Mouse (Mus musculus) MEL (cell line): ENCODE data around the gene Pck1. TPM values are rescaled to one million over a fixed set of nuclear protein-coding genes. Genes with fewer than 3 reads are reported as not detected.

Experiments used
- DNase-seq: peaks from one replicate; pipeline ENCODE4 v3.0.0; 2011; ENCODE audit warnings: low read depth, low spot score
- H3K27ac ChIP-seq: 2 replicates; pipeline ENCODE4 v1.5.1; 2012; ENCODE audit warnings: low read depth, mild to moderate bottlenecking, control low read depth, low read length, moderate library complexity; ENCODE audit not compliant: control insufficient read depth
- H3K27me3 ChIP-seq, 2 experiments: fragments of 150-350 bp in 1 of 2; sonication (generic) in 1 of 2; 2 replicates each; pipeline ENCODE4 v1.6.1; 2012; ENCODE audit warnings: low read length in 2 of 2, mild to moderate bottlenecking in 2 of 2, improper control_type of control experiment in 1 of 2, moderate library complexity in 1 of 2; ENCODE audit not compliant: insufficient read depth in 2 of 2, control insufficient read depth in 1 of 2
- H3K36me3 ChIP-seq, 2 experiments: 2 replicates each; pipeline ENCODE4 v1.6.1; 2012 to 2014; ENCODE audit warnings: low read length in 2 of 2, improper control_type of control experiment in 1 of 2, inconsistent platforms in 1 of 2, mild to moderate bottlenecking in 1 of 2; ENCODE audit not compliant: insufficient read depth in 2 of 2, control insufficient read depth in 1 of 2
- H3K4me1 ChIP-seq, 2 experiments: fragments of 150-350 bp in 1 of 2; sonication (generic) in 1 of 2; 2 replicates each; pipeline ENCODE4 v1.6.1; 2012; ENCODE audit warnings: low read length in 2 of 2, improper control_type of control experiment in 1 of 2, mild to moderate bottlenecking in 1 of 2; ENCODE audit not compliant: insufficient read depth in 2 of 2, control insufficient read depth in 1 of 2
- H3K4me3 ChIP-seq, 2 experiments: fragments of 150-350 bp in 1 of 2; sonication (generic) in 1 of 2; 2 replicates each; pipeline ENCODE4 v1.5.1; 2012; ENCODE audit warnings: low read depth in 2 of 2, low read length in 2 of 2, mild to moderate bottlenecking in 2 of 2, moderate library complexity in 2 of 2, control low read depth in 1 of 2, improper control_type of control experiment in 1 of 2; ENCODE audit not compliant: control insufficient read depth in 1 of 2, insufficient read depth in 1 of 2
- H3K79me2 ChIP-seq: 2 replicates; pipeline ENCODE4 v1.6.1; 2012; ENCODE audit warnings: mild to moderate bottlenecking, low read length, moderate library complexity; ENCODE audit not compliant: control insufficient read depth, poor library complexity, insufficient read depth
- H3K9ac ChIP-seq: 2 replicates; pipeline ENCODE4 v1.6.1; 2012; ENCODE audit warnings: low read depth, mild to moderate bottlenecking, control low read depth, low read length, moderate library complexity; ENCODE audit not compliant: control insufficient read depth, poor library complexity, severe bottlenecking
- H3K9me3 ChIP-seq: fragments of 150-350 bp; sonication (generic); replicated peaks from 2 replicates; pipeline ENCODE4 v1.6.1; 2012; ENCODE audit warnings: mild to moderate bottlenecking, low read length, improper control_type of control experiment, moderate library complexity; ENCODE audit not compliant: insufficient read depth
- CHD1 ChIP-seq: IDR thresholded peaks from 2 replicates; pipeline ENCODE4 v1.6.1; 2012; ENCODE audit warnings: low read depth, mild to moderate bottlenecking, inconsistent platforms, low read length, improper control_type of control experiment
- CHD2 ChIP-seq: IDR thresholded peaks from 2 replicates; pipeline ENCODE4 v1.6.1; 2011; ENCODE audit warnings: low read length, improper control_type of control experiment
- CTCF ChIP-seq, 3 experiments: IDR thresholded peaks in 2 of 3; conservative IDR thresholded peaks in 1 of 3; 2 replicates each; pipeline ENCODE4 v1.5.1; 2011 to 2012; ENCODE audit warnings: low read length in 3 of 3, low read depth in 2 of 3, mild to moderate bottlenecking in 2 of 3, improper control_type of control experiment in 1 of 3, inconsistent platforms in 1 of 3, mixed read lengths in 1 of 3, moderate library complexity in 1 of 3; ENCODE audit not compliant: control insufficient read depth in 1 of 3, insufficient read depth in 1 of 3, poor library complexity in 1 of 3, severe bottlenecking in 1 of 3
- E2F4 ChIP-seq: IDR thresholded peaks from 2 replicates; pipeline ENCODE4 v1.6.1; 2011; ENCODE audit warnings: low read depth, low read length, improper control_type of control experiment, borderline replicate concordance
- ELF1 ChIP-seq: IDR thresholded peaks from 2 replicates; pipeline ENCODE4 v1.6.1; 2014; ENCODE audit warnings: low read depth, mild to moderate bottlenecking, inconsistent platforms, low read length, improper control_type of control experiment, moderate library complexity
- EP300 ChIP-seq, 2 experiments: IDR thresholded peaks; 2 replicates each; pipeline ENCODE4 v1.6.1; 2011; ENCODE audit warnings: improper control_type of control experiment in 2 of 2, low read length in 2 of 2, low read depth in 1 of 2, mild to moderate bottlenecking in 1 of 2
- GATA1 ChIP-seq: IDR thresholded peaks from 2 replicates; pipeline ENCODE4 v1.6.1; 2011; ENCODE audit warnings: low read depth, low read length, improper control_type of control experiment
- MAX ChIP-seq: IDR thresholded peaks from 2 replicates; pipeline ENCODE4 v1.6.1; 2011; ENCODE audit warnings: low read length, improper control_type of control experiment
- MAZ ChIP-seq: IDR thresholded peaks from 2 replicates; pipeline ENCODE4 v1.6.1; 2012; ENCODE audit warnings: low read depth, mild to moderate bottlenecking, inconsistent platforms, low read length, improper control_type of control experiment
- MYC ChIP-seq: IDR thresholded peaks from 2 replicates; pipeline ENCODE4 v1.6.1; 2011; ENCODE audit warnings: low read depth, mild to moderate bottlenecking, low read length, improper control_type of control experiment, moderate library complexity
- NELFE ChIP-seq: IDR thresholded peaks from 2 replicates; pipeline ENCODE4 v1.6.1; 2011; ENCODE audit warnings: low read depth, low read length, improper control_type of control experiment
- POLR2AphosphoS5 ChIP-seq: IDR thresholded peaks from 2 replicates; pipeline ENCODE4 v1.6.1; 2012; ENCODE audit warnings: low read depth, borderline replicate concordance, mild to moderate bottlenecking, inconsistent platforms, low read length, moderate library complexity, mixed read lengths
- SIN3A ChIP-seq: IDR thresholded peaks from 2 replicates; pipeline ENCODE4 v1.6.1; 2012; ENCODE audit warnings: low read length, improper control_type of control experiment, inconsistent platforms
- SMC3 ChIP-seq: IDR thresholded peaks from 2 replicates; pipeline ENCODE4 v1.6.1; 2011; ENCODE audit warnings: low read depth, low read length, improper control_type of control experiment
- TCF12 ChIP-seq: IDR thresholded peaks from 2 replicates; pipeline ENCODE4 v1.6.1; 2014; ENCODE audit warnings: low read depth, mild to moderate bottlenecking, inconsistent platforms, low read length, improper control_type of control experiment, moderate library complexity
- UBTF ChIP-seq: IDR thresholded peaks from 2 replicates; pipeline ENCODE4 v1.6.1; 2012; ENCODE audit warnings: low read depth, mild to moderate bottlenecking, inconsistent platforms, low read length, improper control_type of control experiment, moderate library complexity, borderline replicate concordance; ENCODE audit not compliant: insufficient read depth
- USF2 ChIP-seq, 2 experiments: IDR thresholded peaks; 2 replicates each; pipeline ENCODE4 v1.6.1; 2011 to 2012; ENCODE audit warnings: improper control_type of control experiment in 2 of 2, low read length in 2 of 2, borderline replicate concordance in 1 of 2, inconsistent platforms in 1 of 2, low read depth in 1 of 2, mild to moderate bottlenecking in 1 of 2; ENCODE audit not compliant: insufficient read depth in 1 of 2
- ZC3H11A ChIP-seq: IDR thresholded peaks from 2 replicates; pipeline ENCODE4 v1.6.1; 2012; ENCODE audit warnings: low read depth, mild to moderate bottlenecking, inconsistent platforms, low read length, improper control_type of control experiment
- ZKSCAN1 ChIP-seq: IDR thresholded peaks from 2 replicates; pipeline ENCODE4 v1.6.1; 2012; ENCODE audit warnings: low read depth, mild to moderate bottlenecking, inconsistent platforms, low read length, improper control_type of control experiment, moderate library complexity
- ZMIZ1 ChIP-seq: IDR thresholded peaks from 2 replicates; pipeline ENCODE4 v1.6.1; 2012; ENCODE audit warnings: low read depth, mild to moderate bottlenecking, inconsistent platforms, low read length, improper control_type of control experiment, moderate library complexity
- polyA plus RNA-seq, 2 experiments: library from polyadenylated mRNA; stranded (reverse) in 1 of 2; unstranded in 1 of 2; fragments of >175 nt in 1 of 2; fragments of >200 nt in 1 of 2; gene quantifications; 2 replicates each; pipeline versions ENCODE4 v1.2.1 to v1.2.4; 2012; ENCODE audit warnings: low replicate concordance in 2 of 2, low read depth in 1 of 2; ENCODE audit not compliant: insufficient read length in 2 of 2, insufficient read depth in 1 of 2, missing spikeins in 1 of 2
- total RNA-seq: library from RNA; depleted of rRNA; stranded (reverse); fragments of 300-350 nt; gene quantifications from 2 replicates; pipeline ENCODE4 v1.2.3, GENCODE M21; 2012

Gene Pck1
- total and polyA plus RNA-seq, 3 experiments = not detected

DNA sequence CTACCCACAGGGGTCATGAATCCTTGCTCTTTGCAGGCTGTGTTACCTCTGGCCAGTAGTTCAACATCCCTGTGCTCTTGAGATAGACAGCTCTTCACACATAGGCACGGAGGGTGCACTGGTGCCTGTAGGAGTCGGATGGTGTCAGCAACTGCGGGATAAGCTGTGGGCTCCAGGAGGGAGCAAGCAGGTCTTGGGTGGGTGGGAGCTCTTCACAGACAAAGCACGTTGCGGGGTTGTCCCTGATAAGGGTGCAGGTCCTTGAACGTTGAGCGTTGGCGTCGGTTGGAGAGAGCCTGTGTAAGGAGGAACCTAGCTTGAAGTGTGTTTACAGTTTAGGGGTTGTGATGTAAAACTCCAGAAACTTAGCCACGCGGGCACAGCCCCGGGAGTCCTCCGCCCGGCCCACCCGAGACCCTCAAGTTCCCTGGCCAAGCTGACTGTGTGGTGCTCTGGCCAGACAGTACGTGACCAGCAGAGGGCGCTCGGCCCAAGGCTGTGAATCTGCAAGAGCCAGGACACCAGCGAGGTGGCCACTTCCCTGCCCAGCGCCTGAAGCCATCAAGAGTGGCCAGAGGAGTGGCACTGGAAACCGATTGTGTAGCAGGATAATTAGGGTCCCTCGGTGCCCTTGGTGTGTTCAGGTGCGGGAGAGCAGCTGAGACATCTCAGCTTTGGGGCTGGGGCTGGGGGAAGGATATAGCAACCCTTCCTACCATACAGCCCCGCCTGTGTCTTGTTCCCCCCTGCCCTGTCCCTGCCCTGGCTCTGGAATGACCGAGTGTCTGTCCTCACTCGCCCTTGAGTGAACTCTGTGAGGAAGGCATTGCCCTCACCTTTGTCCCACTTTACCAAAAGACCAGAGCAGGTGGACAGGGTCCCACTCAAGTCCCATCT lies 33.4 kb downstream of the Pck1 start:
- no peak for DNase-seq
- no peaks in the 10 kb centered on the region for H3K27me3 ChIP-seq
- no peak overlapping the region for H3K27ac ChIP-seq
- H3K79me2 ChIP-seq = no peaks in the 10 kb centered on the region
- H3K9me3 ChIP-seq = no peaks in the 10 kb centered on the region
- no peak overlapping the region for H3K9ac ChIP-seq
- no peaks in the 10 kb centered on the region for H3K4me1 ChIP-seq
- no peak overlapping the region for H3K4me3 ChIP-seq
- TF ChIP-seq MYC (no peak), ZC3H11A (no peak), EP300 (IDR thresholded peaks at IDR 0.05; ENCODE audit: low read depth in 1 of 2, low read length in 2 of 2) (no peak), SMC3 (peak; percentile 13; the same call in 1 of the 2 replicates), ZKSCAN1 (no peak), GATA1 (no peak), MAZ (no peak), CTCF (IDR thresholded peaks at IDR 0.05 in 2 of 3, conservative IDR thresholded peaks at IDR 0.05 in 1 of 3; ENCODE audit: control insufficient read depth in 1 of 3, insufficient read depth in 1 of 3, low read depth in 2 of 3, low read length in 3 of 3, poor library complexity in 1 of 3, severe bottlenecking in 1 of 3) (peak in 1 of 3 experiments; percentile 52; a peak in 3 of 6 replicates), SIN3A (no peak), USF2 (IDR thresholded peaks at IDR 0.05; ENCODE audit: borderline replicate concordance in 1 of 2, insufficient read depth in 1 of 2, low read depth in 1 of 2, low read length in 2 of 2) (no peak)
- TF ChIP-seq, all 39 proteins: peak for 2
- no peaks in the 10 kb centered on the region for H3K36me3 ChIP-seq

GRCm38 (mm10) chr2:173187182-173187855 lies 34.5 kb downstream of the Pck1 start:
- Histone ChIP-seq H3K9ac (no peak overlapping the region), H3K27me3 (no peaks in the 10 kb centered on the region), H3K4me1 (no peaks in the 10 kb centered on the region), H3K27ac (no peak overlapping the region), H3K36me3 (no peaks in the 10 kb centered on the region), H3K79me2 (no peaks in the 10 kb centered on the region), H3K4me3 (no peak overlapping the region), H3K9me3 (no peaks in the 10 kb centered on the region)
- no peak for TF ChIP-seq E2F4
- TF ChIP-seq TCF12 = no peak
- no peak for DNase-seq

- H3K9ac ChIP-seq = no peak overlapping the region
- no peaks in the 10 kb centered on the region for H3K36me3 ChIP-seq
- no peaks in the 10 kb centered on the region for H3K27me3 ChIP-seq
- no peaks in the 10 kb centered on the region for H3K4me1 ChIP-seq
- H3K9me3 ChIP-seq = no peaks in the 10 kb centered on the region
- DNase-seq = no peak
- H3K27ac ChIP-seq = no peak overlapping the region
- no peak overlapping the region for H3K4me3 ChIP-seq
- no peaks in the 10 kb centered on the region for H3K79me2 ChIP-seq
- no peak for TF ChIP-seq CHD1
- TF ChIP-seq NELFE = no peak
- TF ChIP-seq E2F4 = no peak
- TF ChIP-seq CHD2 = no peak
- TF ChIP-seq ZMIZ1 = no peak
- no peak for TF ChIP-seq POLR2AphosphoS5
- no peak for TF ChIP-seq UBTF
- no peak for TF ChIP-seq ELF1
- no peak for TF ChIP-seq SIN3A
- no peak for TF ChIP-seq MAX
Observed at GRCm38 (mm10) chr2:173194796-173195195, 41.9 kb downstream of the Pck1 start.
